Mouse (Mus musculus): ENCODE measurements around the gene Aff1. TPM values are rescaled to one million over a fixed set of nuclear protein-coding genes. Genes with fewer than 3 reads are reported as not detected.

Aff1 gene
- polyA plus RNA-seq, 1 experiment: 12.9 TPM

GRCm38 (mm10) chr5:103739163-103739562 lies 47.0 kb downstream of the Aff1 start:
- H3K4me3 ChIP-seq (replicated peaks): peak overlapping the region; percentile 12
- TF ChIP-seq GATA1 (IDR thresholded peaks at IDR 0.05; ENCODE audit: low read length): no peak
- no peak for TF ChIP-seq TAL1 (IDR thresholded peaks at IDR 0.05; ENCODE audit: low read length)
- peaks cover 98% of the 10 kb centered on the region for H3K4me1 ChIP-seq (ENCODE audit: control insufficient read depth)
- no peaks in the 10 kb centered on the region for H3K27me3 ChIP-seq (ENCODE audit: control insufficient read depth)
- H3K9me3 ChIP-seq (ENCODE audit: control insufficient read depth, low read length): no peaks in the 10 kb centered on the region
- H3K36me3 ChIP-seq (ENCODE audit: control insufficient read depth): peaks cover 2% of the 10 kb centered on the region; the same call in 1 of the 2 replicates

DNA sequence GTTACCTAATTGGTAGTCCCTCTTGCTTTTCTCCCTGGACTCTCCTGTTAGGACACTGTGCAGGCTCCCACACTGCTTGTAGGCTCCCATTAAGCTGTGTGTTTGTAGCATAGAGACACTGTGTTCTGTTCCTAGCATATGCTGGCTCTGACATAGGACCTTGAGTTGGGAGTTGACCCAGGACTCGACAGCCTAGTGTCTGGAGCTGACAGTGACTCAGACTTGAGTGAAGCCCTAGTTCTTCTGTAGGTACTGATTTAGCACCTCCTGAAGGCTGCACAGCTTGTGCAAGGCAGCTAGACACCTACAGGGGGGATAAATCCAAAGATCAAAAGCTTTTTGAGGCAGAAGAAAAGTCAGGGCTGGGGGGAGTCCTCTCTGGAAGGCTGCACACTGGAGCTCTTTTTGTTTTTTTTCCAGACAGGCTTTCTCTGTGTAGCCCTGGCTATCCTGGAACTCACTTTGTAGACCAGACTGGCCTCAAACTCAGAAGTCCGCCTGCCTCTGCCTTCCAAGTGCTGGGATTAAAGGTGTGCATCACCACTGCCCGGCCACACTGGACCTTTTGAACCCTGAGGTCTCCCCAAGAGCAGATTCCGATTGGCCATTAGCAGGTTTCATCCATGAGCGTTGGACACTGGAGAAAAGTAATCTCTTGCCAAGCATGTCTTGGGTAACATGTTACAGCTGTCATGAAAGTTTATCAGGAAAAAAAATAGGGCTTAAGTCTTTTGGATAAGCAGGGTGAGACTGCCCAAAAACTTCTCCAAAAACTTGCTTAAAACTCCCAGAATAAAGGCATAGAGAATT lies 48.1 kb downstream of the Aff1 start:
- no peak for TF ChIP-seq GATA1 (IDR thresholded peaks at IDR 0.05; ENCODE audit: low read length)
- no peak for TF ChIP-seq TAL1 (IDR thresholded peaks at IDR 0.05; ENCODE audit: low read length)
- no peaks in the 10 kb centered on the region for H3K9me3 ChIP-seq (ENCODE audit: control insufficient read depth, low read length)
- no peaks in the 10 kb centered on the region for H3K27me3 ChIP-seq (ENCODE audit: control insufficient read depth)
- peaks cover 2% of the 10 kb centered on the region; the same call in 1 of the 2 replicates for H3K36me3 ChIP-seq (ENCODE audit: control insufficient read depth)
- peaks cover 98% of the 10 kb centered on the region for H3K4me1 ChIP-seq (ENCODE audit: control insufficient read depth)
- H3K4me3 ChIP-seq (replicated peaks): no peak overlapping the region

DNA sequence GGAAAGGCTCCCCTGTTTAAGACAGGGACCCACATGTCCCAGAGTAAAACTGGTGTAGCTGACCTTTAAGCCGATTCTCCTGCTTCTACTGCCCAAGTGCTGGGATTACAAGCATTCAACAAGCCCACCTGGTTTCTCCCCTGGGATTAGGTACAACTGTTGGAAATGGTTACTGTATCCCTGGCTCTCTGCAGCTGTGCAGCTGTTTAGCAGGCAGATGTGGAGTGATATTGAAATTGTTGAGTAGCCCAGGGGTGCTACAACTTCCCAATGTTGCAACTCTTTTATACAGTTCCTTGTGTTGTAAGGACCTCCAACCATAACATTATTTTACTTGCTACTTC lies 48.7 kb downstream of the Aff1 start:
- Histone ChIP-seq H3K36me3 (ENCODE audit: control insufficient read depth) (peaks cover 2% of the 10 kb centered on the region; the same call in 1 of the 2 replicates), H3K27me3 (ENCODE audit: control insufficient read depth) (no peaks in the 10 kb centered on the region)
- TF ChIP-seq GATA1 (IDR thresholded peaks at IDR 0.05; ENCODE audit: low read length) (no peak), TAL1 (IDR thresholded peaks at IDR 0.05; ENCODE audit: low read length) (no peak)

GRCm38 (mm10) chr5:103741443-103741842 lies 49.3 kb downstream of the Aff1 start:
- H3K4me3 ChIP-seq (replicated peaks): no peak overlapping the region

More for the DNA sequence above, 48.7 kb downstream of the Aff1 start:
- H3K4me3 ChIP-seq (replicated peaks): no peak overlapping the region
- H3K9me3 ChIP-seq (ENCODE audit: control insufficient read depth, low read length): no peaks in the 10 kb centered on the region
- peaks cover 98% of the 10 kb centered on the region for H3K4me1 ChIP-seq (ENCODE audit: control insufficient read depth)

GRCm38 (mm10) chr5:103741992-103742391 lies 49.8 kb downstream of the Aff1 start:
- Histone ChIP-seq H3K9me3 (ENCODE audit: control insufficient read depth, low read length) (no peaks in the 10 kb centered on the region), H3K27me3 (ENCODE audit: control insufficient read depth) (no peaks in the 10 kb centered on the region), H3K36me3 (ENCODE audit: control insufficient read depth) (peaks cover 2% of the 10 kb centered on the region; the same call in 1 of the 2 replicates), H3K4me3 (replicated peaks) (peak overlapping the region; percentile 36), H3K4me1 (ENCODE audit: control insufficient read depth) (peaks cover 98% of the 10 kb centered on the region)
- TF ChIP-seq GATA1 (IDR thresholded peaks at IDR 0.05; ENCODE audit: low read length) (peak; percentile 98), TAL1 (IDR thresholded peaks at IDR 0.05; ENCODE audit: low read length) (peak; percentile 99)

More at GRCm38 (mm10) chr5:103741443-103741842, 49.3 kb downstream of the Aff1 start:
- peaks cover 2% of the 10 kb centered on the region; the same call in 1 of the 2 replicates for H3K36me3 ChIP-seq (ENCODE audit: control insufficient read depth)
- H3K27me3 ChIP-seq (ENCODE audit: control insufficient read depth): no peaks in the 10 kb centered on the region
- H3K4me1 ChIP-seq (ENCODE audit: control insufficient read depth): peaks cover 98% of the 10 kb centered on the region
- no peaks in the 10 kb centered on the region for H3K9me3 ChIP-seq (ENCODE audit: control insufficient read depth, low read length)
- TF ChIP-seq GATA1 (IDR thresholded peaks at IDR 0.05; ENCODE audit: low read length) (no peak), TAL1 (IDR thresholded peaks at IDR 0.05; ENCODE audit: low read length) (no peak)

DNA sequence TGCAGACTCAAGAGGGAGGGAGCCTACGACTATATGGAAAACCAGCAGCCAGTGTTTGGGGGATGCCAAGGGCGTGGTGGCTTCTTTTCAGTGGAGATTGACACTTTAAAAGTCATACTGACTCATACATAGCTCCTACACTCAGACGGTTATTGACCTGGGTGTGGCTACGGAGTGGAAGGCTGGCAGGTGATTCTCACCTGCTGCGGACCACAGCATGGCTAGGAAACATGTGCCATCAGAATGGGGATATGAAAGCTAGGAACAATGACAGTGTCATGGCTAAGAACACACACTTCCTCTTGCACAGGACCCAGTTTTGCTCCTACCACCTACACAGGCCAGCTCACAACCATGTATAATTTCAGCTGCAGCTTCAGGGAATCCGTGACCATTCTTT lies 52.4 kb downstream of the Aff1 start:
- no peak for TF ChIP-seq GATA1 (IDR thresholded peaks at IDR 0.05; ENCODE audit: low read length)
- no peak for TF ChIP-seq TAL1 (IDR thresholded peaks at IDR 0.05; ENCODE audit: low read length)

GRCm38 (mm10) chr5:103745635-103746034 lies 53.5 kb downstream of the Aff1 start:
- no peaks in the 10 kb centered on the region for H3K27me3 ChIP-seq (ENCODE audit: control insufficient read depth)
- no peaks in the 10 kb centered on the region for H3K9me3 ChIP-seq (ENCODE audit: control insufficient read depth, low read length)
- H3K4me1 ChIP-seq (ENCODE audit: control insufficient read depth): peaks cover 93% of the 10 kb centered on the region
- peaks cover 2% of the 10 kb centered on the region; the same call in 1 of the 2 replicates for H3K36me3 ChIP-seq (ENCODE audit: control insufficient read depth)
- TF ChIP-seq GATA1 (IDR thresholded peaks at IDR 0.05; ENCODE audit: low read length) (peak; percentile 17; the same call in 1 of the 2 replicates), TAL1 (IDR thresholded peaks at IDR 0.05; ENCODE audit: low read length) (peak; percentile 24; the same call in 1 of the 3 replicates)
- peak overlapping the region; percentile 30 for H3K4me3 ChIP-seq (replicated peaks)

More for the DNA sequence above, 52.4 kb downstream of the Aff1 start:
- peaks cover 2% of the 10 kb centered on the region; the same call in 1 of the 2 replicates for H3K36me3 ChIP-seq (ENCODE audit: control insufficient read depth)
- peak overlapping the region; percentile 4 for H3K4me3 ChIP-seq (replicated peaks)
- no peaks in the 10 kb centered on the region for H3K27me3 ChIP-seq (ENCODE audit: control insufficient read depth)
- peaks cover 94% of the 10 kb centered on the region for H3K4me1 ChIP-seq (ENCODE audit: control insufficient read depth)
- H3K9me3 ChIP-seq (ENCODE audit: control insufficient read depth, low read length): no peaks in the 10 kb centered on the region

DNA sequence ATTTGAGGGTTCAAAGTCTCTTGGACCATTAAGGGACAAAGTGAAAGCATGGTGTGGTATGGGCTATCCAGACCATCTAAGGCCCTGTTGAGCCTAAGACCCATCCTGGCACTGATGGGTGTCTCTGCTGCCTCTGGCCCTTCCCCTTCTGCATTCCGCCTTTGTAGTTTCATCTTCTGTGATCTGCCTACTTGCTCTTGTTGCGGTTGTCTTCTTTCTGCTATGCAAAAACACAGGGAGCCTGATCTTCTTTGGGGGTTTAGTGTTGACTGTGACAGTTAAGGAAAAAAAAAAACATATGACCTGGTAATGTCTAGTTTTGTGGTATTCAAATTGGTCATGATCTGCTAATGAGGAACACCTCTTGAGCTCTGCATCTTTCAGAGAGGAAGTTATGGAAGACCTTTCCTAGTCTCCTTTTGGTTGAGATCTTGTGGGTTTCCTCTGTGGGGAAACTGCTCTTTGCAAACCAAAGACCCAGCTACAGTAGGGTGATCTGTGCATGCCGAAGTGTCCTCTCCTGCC lies 54.4 kb downstream of the Aff1 start:
- TF ChIP-seq TAL1 (IDR thresholded peaks at IDR 0.05; ENCODE audit: low read length) (no peak), GATA1 (IDR thresholded peaks at IDR 0.05; ENCODE audit: low read length) (no peak)
- Histone ChIP-seq H3K27me3 (ENCODE audit: control insufficient read depth) (no peaks in the 10 kb centered on the region), H3K9me3 (ENCODE audit: control insufficient read depth, low read length) (no peaks in the 10 kb centered on the region), H3K4me1 (ENCODE audit: control insufficient read depth) (peaks cover 93% of the 10 kb centered on the region), H3K36me3 (ENCODE audit: control insufficient read depth) (peaks cover 2% of the 10 kb centered on the region; the same call in 1 of the 2 replicates), H3K4me3 (replicated peaks) (no peak overlapping the region)

- Histone ChIP-seq H3K4me1 (ENCODE audit: control insufficient read depth) (peaks cover 90% of the 10 kb centered on the region), H3K27me3 (ENCODE audit: control insufficient read depth) (no peaks in the 10 kb centered on the region), H3K4me3 (replicated peaks) (no peak overlapping the region), H3K36me3 (ENCODE audit: control insufficient read depth) (peaks cover 2% of the 10 kb centered on the region; the same call in 1 of the 2 replicates), H3K9me3 (ENCODE audit: control insufficient read depth, low read length) (no peaks in the 10 kb centered on the region)
- TF ChIP-seq TAL1 (IDR thresholded peaks at IDR 0.05; ENCODE audit: low read length) (no peak), GATA1 (IDR thresholded peaks at IDR 0.05; ENCODE audit: low read length) (no peak)
Measured at GRCm38 (mm10) chr5:103747098-103747497, 54.9 kb downstream of the Aff1 start.
